Mouse (Mus musculus) C2C12 (cell line): ENCODE measurements around the gene Tubb2b.

Source experiments
- CTCF ChIP-seq: IDR thresholded peaks from one replicate; pipeline ENCODE4 v1.5.1; 2011; ENCODE audit not compliant: control insufficient read depth, insufficient read depth, insufficient read length
- USF1 ChIP-seq: IDR thresholded peaks from one replicate; pipeline ENCODE4 v1.6.1; 2011; ENCODE audit warnings: low read depth, mild to moderate bottlenecking, control low read depth, moderate library complexity

DNA sequence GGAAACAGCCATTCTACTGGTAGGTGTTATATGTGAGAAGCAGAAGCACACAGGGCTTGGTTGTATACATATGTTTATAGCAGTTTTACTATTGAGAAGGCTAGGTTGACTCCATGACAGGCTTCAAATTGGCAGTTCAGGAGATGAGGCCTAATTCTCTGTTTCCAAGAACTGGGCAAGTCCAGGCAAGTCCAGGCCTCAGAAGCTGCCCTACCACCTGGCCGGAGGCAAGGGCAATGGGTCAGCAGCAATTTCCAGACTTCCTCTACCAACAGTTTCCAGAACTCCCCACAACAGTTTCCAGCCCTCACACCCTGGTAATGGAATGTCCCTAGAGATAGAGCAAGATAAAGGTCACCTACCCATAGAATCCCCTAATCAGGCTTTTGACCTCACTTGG is 29.7 kb upstream of the Tubb2b start:
- TF ChIP-seq USF1: no peak
- no peak for TF ChIP-seq CTCF
